Mouse (Mus musculus) stomach, postnatal 0 days (tissue): ENCODE results near the gene Slc24a3.

Source experiments
- CTCF ChIP-seq: IDR thresholded peaks from 2 replicates; pipeline ENCODE4 v1.5.1; 2016; ENCODE audit warnings: antibody characterized with exemption, low read depth, mild to moderate bottlenecking, moderate library complexity
- EP300 ChIP-seq: optimal IDR thresholded peaks from 2 replicates; pipeline ENCODE3; 2016; ENCODE audit warnings: antibody characterized with exemption

GRCm38 (mm10) chr2:145468701-145469325 lies 301.3 kb downstream of the Slc24a3 start:
- TF ChIP-seq CTCF: no peak
- TF ChIP-seq EP300: no peak
